Mouse (Mus musculus) olfactory bulb, adult 2 months (tissue): ENCODE results near the gene Adgrl3. TPM values are rescaled to one million over a fixed set of nuclear protein-coding genes. Genes with fewer than 3 reads are reported as not detected.

Experiments used
- H3K27ac ChIP-seq: fragments of 200-500 bp; 2 replicates; pipeline ENCODE4 v1.5.1; 2012; ENCODE audit warnings: low read depth, low read length; ENCODE audit not compliant: insufficient read depth
- H3K4me1 ChIP-seq: fragments of 200-500 bp; 2 replicates; pipeline ENCODE4 v1.6.1; 2012; ENCODE audit warnings: low read length; ENCODE audit not compliant: control insufficient read depth, insufficient read depth
- H3K4me3 ChIP-seq: fragments of 200-500 bp; 2 replicates; pipeline ENCODE4 v1.5.1; 2012; ENCODE audit warnings: mild to moderate bottlenecking, low read depth, low read length, moderate library complexity; ENCODE audit not compliant: insufficient read depth
- CTCF ChIP-seq: fragments of 200-500 bp; IDR thresholded peaks from 2 replicates; pipeline ENCODE4 v1.5.1; 2012; ENCODE audit warnings: low read depth, mild to moderate bottlenecking, low read length, moderate library complexity; ENCODE audit not compliant: insufficient read depth
- POLR2A ChIP-seq: fragments of 200-500 bp; IDR thresholded peaks from 2 replicates; pipeline ENCODE4 v1.6.1; 2012; ENCODE audit warnings: mild to moderate bottlenecking, low read depth, low read length, moderate library complexity; ENCODE audit not compliant: insufficient read depth
- WGBS: fragments of 180-500 bp; shearing (Covaris S2); methylation state at CpG from one replicate; pipeline ENCODE4 v1.1.7; 2018; 5-methylcytosine and 5-hydroxymethylcytosine counted together
- polyA plus RNA-seq: library from polyadenylated mRNA; stranded (reverse); fragments of >200 nt; gene quantifications from 2 replicates; pipeline ENCODE4 v1.2.4, GENCODE M21; 2012; ENCODE audit warnings: low replicate concordance; ENCODE audit not compliant: missing spikeins, insufficient read depth, insufficient read length

Adgrl3 gene
- polyA plus RNA-seq, 1 experiment, result not detected

DNA sequence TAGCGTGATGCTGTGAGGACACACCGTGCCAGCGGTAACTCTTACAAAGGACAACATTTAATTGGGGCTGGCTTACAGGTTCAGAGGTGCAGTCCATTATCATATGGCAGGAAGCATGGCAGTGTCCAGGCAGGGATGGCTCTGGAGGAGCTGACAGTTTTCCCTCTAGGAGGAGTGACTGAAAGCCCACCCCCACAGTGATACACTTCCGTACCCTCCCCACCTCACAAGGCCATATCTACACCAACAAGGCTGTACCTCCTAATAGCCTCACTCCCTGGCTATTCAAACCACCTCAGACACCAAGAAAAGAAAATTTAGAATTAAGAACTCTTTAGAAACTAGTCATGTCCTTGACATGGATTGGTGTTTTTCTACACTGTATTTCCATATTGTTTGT lies 583.0 kb downstream of the Adgrl3 start:
- Histone ChIP-seq H3K27ac (no peak overlapping the region), H3K4me1 (no peaks in the 10 kb centered on the region), H3K4me3 (no peak overlapping the region)
- WGBS, result 93% methylated on average over 4 of the region's 4 CpGs
- TF ChIP-seq POLR2A, result no peak
- no peak for TF ChIP-seq CTCF

DNA sequence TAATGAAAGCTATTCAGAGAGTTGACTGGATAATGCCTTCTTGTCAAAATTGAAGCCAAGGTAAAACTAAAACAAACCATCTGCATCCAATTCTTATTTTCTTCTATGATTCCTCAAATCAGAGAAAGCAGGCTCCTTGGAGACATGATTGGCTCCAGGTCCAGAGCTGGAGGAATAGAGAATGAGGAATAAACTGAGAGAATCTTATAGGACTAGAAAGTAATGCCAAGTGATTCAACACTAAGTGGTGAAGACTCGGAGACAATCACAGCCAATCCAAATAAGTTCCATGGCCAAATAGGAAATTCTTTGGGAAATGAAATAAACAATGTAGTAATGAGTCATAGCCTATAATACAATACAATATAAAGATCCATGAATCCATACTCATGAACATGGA lies 585.7 kb downstream of the Adgrl3 start:
- Histone ChIP-seq H3K4me3 (no peak overlapping the region), H3K4me1 (no peaks in the 10 kb centered on the region), H3K27ac (no peak overlapping the region)
- WGBS, result 94% methylated on average over 1 of the region's 1 CpGs
- no peak for TF ChIP-seq CTCF
- TF ChIP-seq POLR2A, result no peak

DNA sequence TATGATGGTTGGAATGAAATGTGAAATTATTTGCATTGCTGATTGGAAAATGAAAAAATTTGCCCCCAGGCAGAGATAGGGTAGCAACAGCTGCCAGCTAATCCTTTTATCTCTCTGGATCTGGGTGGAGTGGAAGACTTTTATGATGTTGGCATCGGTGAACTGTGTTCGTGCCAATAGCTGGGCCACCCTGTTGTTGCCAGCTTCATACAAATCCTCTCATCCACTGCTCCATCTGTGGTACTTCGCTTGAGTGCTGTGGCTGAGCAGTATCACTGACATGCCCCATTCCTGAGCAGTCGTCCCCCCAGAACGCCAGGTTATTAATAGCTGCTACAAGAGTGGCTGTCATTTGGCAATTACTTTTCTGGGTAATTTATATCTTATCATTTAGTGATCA lies 590.3 kb downstream of the Adgrl3 start:
- 64% methylated on average over 5 of the region's 5 CpGs for WGBS

DNA sequence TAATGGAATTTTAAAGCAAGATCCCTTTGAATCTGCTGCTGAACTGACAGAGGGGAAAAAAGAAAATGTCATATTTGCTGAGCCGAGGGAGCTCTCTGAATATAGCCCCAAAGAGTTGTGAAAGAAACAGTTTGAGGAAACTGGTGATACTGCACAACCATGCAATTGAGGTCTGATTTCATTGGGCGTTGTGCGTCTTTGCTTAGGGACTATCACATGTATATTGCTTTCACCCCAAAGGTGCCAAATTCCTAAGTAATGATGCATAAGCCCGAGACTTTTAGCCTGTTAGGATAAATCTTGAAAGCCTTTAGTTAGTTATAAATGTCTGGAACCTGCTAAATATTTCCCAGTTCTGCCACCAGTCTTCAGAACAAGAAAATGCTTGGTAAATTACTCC lies 594.7 kb downstream of the Adgrl3 start:
- Histone ChIP-seq H3K27ac (no peak overlapping the region), H3K4me3 (no peak overlapping the region), H3K4me1 (no peaks in the 10 kb centered on the region)
- WGBS, result 72% methylated on average over 4 of the region's 4 CpGs
- TF ChIP-seq POLR2A (no peak), CTCF (no peak)

More for the DNA sequence above, 590.3 kb downstream of the Adgrl3 start:
- TF ChIP-seq CTCF (no peak), POLR2A (no peak)
- no peak overlapping the region for H3K4me3 ChIP-seq
- no peak overlapping the region for H3K27ac ChIP-seq
- no peaks in the 10 kb centered on the region for H3K4me1 ChIP-seq

DNA sequence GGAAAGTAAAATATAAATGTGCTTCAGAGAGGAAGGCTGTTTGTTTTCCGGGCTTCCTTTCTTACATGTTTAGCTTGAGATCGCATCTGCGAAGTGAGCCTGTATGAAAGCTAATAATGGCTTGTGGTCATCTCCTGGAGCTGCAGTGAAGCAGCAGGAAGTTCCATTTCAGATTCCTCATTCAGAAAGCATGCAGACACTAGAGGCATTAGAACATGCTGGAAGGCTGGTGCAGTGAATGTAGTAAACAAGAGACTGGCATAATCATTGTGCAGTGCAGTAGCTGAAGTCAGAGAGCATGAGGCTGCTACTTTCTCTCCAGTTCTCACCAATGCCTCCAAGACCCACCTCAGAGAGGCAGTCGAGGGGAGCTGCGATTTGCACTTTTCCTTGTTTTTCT lies 601.2 kb downstream of the Adgrl3 start:
- Histone ChIP-seq H3K4me1 (no peaks in the 10 kb centered on the region), H3K27ac (no peak overlapping the region), H3K4me3 (no peak overlapping the region)
- TF ChIP-seq CTCF, result no peak
- TF ChIP-seq POLR2A, result no peak
- WGBS, result 70% methylated on average over 5 of the region's 5 CpGs

DNA sequence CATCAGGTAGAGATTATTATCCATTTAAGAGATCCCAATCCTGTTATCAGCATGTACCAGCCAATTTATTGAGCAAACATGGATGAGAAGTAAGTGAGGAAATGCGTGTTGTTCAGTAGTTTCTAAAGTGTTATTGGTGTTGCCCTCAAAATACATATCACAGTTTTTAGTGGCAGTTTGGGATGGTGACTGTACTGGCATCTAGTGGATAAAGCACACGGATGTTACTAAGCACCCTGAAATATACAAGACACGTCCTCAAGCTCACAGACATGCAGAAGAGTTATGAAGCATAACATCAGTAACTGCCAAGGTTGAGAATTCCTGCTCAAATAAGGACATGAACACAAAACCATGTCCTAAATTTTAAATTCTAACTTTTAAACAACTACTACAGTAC lies 601.8 kb downstream of the Adgrl3 start:
- no peak for TF ChIP-seq CTCF
- TF ChIP-seq POLR2A, result no peak
- Histone ChIP-seq H3K4me3 (no peak overlapping the region), H3K4me1 (no peaks in the 10 kb centered on the region), H3K27ac (no peak overlapping the region)
- WGBS, result 87% methylated on average over 3 of the region's 3 CpGs

DNA sequence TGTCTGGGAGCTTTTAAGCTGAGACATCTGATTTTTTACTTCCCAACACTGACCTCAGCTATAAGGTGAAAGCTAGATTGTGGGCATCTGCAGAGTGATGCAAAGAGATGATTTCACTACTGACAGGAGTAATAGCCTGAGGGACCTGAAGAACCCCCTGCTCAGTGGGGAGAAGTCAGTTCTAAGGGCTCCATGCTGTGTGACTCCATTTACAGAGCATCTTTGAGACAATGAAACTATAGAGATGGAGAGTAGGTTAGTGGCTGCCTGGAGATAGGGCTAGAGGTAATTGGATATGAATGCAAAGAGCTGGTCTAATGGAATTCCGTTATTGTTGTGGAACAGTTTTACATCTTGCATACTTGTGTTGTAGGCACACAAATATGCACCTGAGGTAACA lies 603.9 kb downstream of the Adgrl3 start:
- 59% methylated on average over 1 of the region's 1 CpGs for WGBS

DNA sequence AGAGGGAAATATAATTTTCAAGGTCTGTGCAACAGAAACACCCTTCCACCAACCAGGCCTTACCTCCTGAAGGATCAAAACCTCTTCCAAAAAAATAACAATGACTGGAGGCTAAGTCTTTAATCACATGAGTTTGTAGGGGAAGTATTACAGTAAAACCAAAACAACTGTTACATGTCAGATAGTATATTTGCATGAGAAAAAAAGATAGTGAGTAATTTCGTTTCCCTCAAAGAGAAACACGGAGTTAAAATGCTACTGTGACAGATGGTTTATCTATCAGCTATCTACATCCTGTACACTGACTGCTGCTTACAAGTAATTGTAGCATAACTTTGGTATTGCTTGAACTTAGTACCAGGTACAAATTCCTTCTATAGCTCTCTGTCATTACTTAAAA lies 616.2 kb downstream of the Adgrl3 start:
- 84% methylated on average over 2 of the region's 2 CpGs for WGBS
- H3K27ac ChIP-seq, result no peak overlapping the region

More for the DNA sequence above, 603.9 kb downstream of the Adgrl3 start:
- TF ChIP-seq POLR2A, result no peak
- TF ChIP-seq CTCF, result no peak
- Histone ChIP-seq H3K4me3 (no peak overlapping the region), H3K4me1 (no peaks in the 10 kb centered on the region), H3K27ac (no peak overlapping the region)

DNA sequence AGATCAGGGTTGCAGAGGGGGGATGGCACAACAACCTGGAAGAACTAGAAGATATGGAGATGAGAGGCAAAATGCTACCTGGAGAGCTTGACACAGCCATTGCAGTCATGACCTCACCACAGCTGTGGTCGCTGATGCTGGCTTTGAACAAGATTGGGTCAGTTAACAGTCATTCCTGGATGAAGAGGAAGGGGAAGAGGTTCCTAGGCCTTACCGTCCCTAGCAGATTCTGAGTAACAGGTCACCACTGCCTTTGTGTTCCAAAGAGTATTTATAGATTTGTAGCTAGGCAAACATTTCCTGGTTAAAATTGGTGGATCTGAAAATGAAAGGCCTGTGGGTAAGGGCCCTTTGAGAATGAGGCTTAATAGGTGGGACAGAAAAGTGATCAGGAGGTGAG lies 618.5 kb downstream of the Adgrl3 start:
- 89% methylated on average over 2 of the region's 2 CpGs for WGBS
- Histone ChIP-seq H3K27ac (no peak overlapping the region), H3K4me3 (no peak overlapping the region), H3K4me1 (0 out of 2 replicates have a peak, but pooled peaks cover 2% of the 10 kb centered on the region)
- TF ChIP-seq POLR2A (no peak), CTCF (no peak)

More for the DNA sequence above, 616.2 kb downstream of the Adgrl3 start:
- H3K4me3 ChIP-seq, result no peak overlapping the region
- TF ChIP-seq CTCF (no peak), POLR2A (no peak)
- no peaks in the 10 kb centered on the region for H3K4me1 ChIP-seq

DNA sequence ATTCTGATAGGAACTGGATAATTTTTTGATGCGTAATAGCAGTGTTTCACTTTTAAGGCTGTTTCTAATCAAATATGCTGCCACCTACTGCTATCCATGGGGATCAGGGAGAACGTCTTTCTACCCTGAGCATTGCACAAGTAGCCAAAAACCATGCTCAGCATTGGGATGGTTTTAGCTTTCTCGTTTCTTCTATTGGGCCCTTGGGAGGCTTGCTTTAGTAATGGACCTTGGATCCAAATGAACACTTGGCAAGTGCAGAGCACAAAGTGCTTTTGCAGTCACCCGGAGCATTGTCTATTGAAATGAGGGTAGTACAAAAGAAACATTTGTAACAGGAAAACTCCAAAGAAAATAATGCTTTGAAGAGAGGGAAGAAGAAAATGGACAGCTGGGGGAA lies 620.2 kb downstream of the Adgrl3 start:
- 46% methylated on average over 4 of the region's 4 CpGs for WGBS
- TF ChIP-seq POLR2A (no peak), CTCF (no peak)
- no peak overlapping the region for H3K27ac ChIP-seq
- no peak overlapping the region for H3K4me3 ChIP-seq
- 0 out of 2 replicates have a peak, but pooled peaks cover 2% of the 10 kb centered on the region for H3K4me1 ChIP-seq
